ENCODE assay signal across 14 mouse cellular contexts in the genomic region with DNA sequence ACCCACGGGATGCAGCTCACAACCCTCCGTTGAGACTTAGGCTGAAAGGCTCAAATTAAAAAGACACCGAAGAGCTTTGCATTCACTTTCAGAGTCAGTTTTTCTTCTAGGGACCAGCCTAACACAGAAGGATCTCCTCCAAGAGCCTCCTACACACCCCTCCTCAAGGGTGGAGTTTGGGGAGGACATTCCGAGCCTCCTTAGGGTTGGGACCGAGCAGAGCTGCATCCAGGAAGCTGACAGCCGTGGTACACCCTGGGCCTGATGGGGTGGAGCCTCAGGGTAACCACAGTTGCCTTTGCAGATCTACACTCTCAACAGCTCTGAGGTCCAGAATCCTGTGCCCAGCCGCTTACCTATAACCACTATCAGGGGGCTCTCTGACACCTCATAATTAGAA. TPM values are rescaled to one million over a fixed set of nuclear protein-coding genes. Genes with fewer than 3 reads are reported as not detected.
DNase-seq lines count a peak whose midpoint lies in the region; ATAC-seq lines count a peak whose summit lies in the region.
"Had no signal": no experiment of that assay in that cellular context is flagged by ENCODE, and none has a peak within 500 bp of the region (broad histone marks: within the 10 kb centered on the region; RNA-seq: fewer than 3 reads in every experiment).

No protein-coding gene starts in this region.

- H3K36me3 ChIP-seq in kidney, embryonic 14.5 days (ENCODE audit: control insufficient read depth, insufficient read depth, low read length) = no peaks in the 10 kb centered on the region
- H3K36me3 ChIP-seq: hindbrain, embryonic 15.5 days; midbrain, embryonic 12.5 days had no signal

- DNase-seq in kidney, adult 18-20 months = no peak
- DNase-seq in 3T3-L1 (ENCODE audit: low read depth, low spot score) (peak; percentile 41), ZHBTc4 (ENCODE audit: low read depth, low spot score) (peak; percentile 56)
- peak; percentile 26 for DNase-seq in heart, postnatal 25 days (ENCODE audit: low spot score)
- no peak for DNase-seq in layer of hippocampus, adult 11-12 months (ENCODE audit: low spot score)
- DNase-seq in left cerebral cortex, postnatal 4 days = no peak
- no peak for DNase-seq in spleen, adult 18-20 months
- DNase-seq: adrenal gland, adult 2 months; layer of hippocampus, adult 9-11 months; liver; right cerebral cortex, postnatal 25 days had no signal

- 46% methylated on average over 7 of the region's 7 CpGs for WGBS in kidney, embryonic 14.5 days

- peak; percentile 73; the same call in 1 of the 2 replicates for ATAC-seq in kidney, embryonic 14.5 days (ENCODE audit: low FRiP score, low TSS enrichment)

- intact Hi-C loops in heart, postnatal 25 days (cut with DNase I) = no loop called here
- intact Hi-C loops in left cerebral cortex, postnatal 4 days (cut with DNase I) = no loop called here

- H3K4me2 ChIP-seq in kidney, embryonic 14.5 days (replicated peaks; ENCODE audit: low read depth, low read length) = no peak overlapping the region
- H3K4me2 ChIP-seq: hindbrain, embryonic 15.5 days; midbrain, embryonic 12.5 days had no signal

- H3K27ac ChIP-seq in kidney, embryonic 14.5 days (ENCODE audit: low read depth, low read length) = no peak overlapping the region
- H3K27ac ChIP-seq: hindbrain, embryonic 15.5 days; midbrain, embryonic 12.5 days had no signal

- H3K27me3 ChIP-seq in kidney, embryonic 14.5 days (ENCODE audit: control insufficient read depth, insufficient read depth, low read length) = no peaks in the 10 kb centered on the region
- H3K27me3 ChIP-seq: hindbrain, embryonic 15.5 days; midbrain, embryonic 12.5 days had no signal

- no peaks in the 10 kb centered on the region for H3K4me1 ChIP-seq in kidney, embryonic 14.5 days (ENCODE audit: control insufficient read depth, insufficient read depth, low read length)
- H3K4me1 ChIP-seq: hindbrain, embryonic 15.5 days; midbrain, embryonic 12.5 days had no signal

- H3K9ac ChIP-seq in kidney, embryonic 14.5 days (ENCODE audit: low read depth, low read length) = no peak overlapping the region
- H3K9ac ChIP-seq: hindbrain, embryonic 15.5 days; midbrain, embryonic 12.5 days had no signal

- no peaks in the 10 kb centered on the region for H3K9me3 ChIP-seq in kidney, embryonic 14.5 days (ENCODE audit: control insufficient read depth, low read length)
- H3K9me3 ChIP-seq: hindbrain, embryonic 15.5 days; midbrain, embryonic 12.5 days had no signal

- no peak overlapping the region for H3K4me3 ChIP-seq in kidney, embryonic 14.5 days (ENCODE audit: low read length)
- H3K4me3 ChIP-seq: hindbrain, embryonic 15.5 days; midbrain, embryonic 12.5 days had no signal

RNA-seq across cellular contexts. Expression of a gene that starts 23.3 kb away (rescaled TPM):
- polyA plus RNA-seq in kidney, embryonic 14.5 days (2014; fragmentation: Nextera tagmentation; extraction: Ambion mirVana) = 26.8 and 48.8 TPM in 2 replicates
- 10 to 100 TPM; 30.8 to 34.6 TPM for total RNA-seq in heart, postnatal 25 days (2021)
- total RNA-seq in left cerebral cortex, postnatal 4 days (2021) = 10 to 100 TPM; 47.3 to 48.1 TPM

Comparison
In these comparisons a context has a peak if more than half of its experiments do, and no peak if none do; other contexts are left out.
1. DNase-seq: peak in 3T3-L1 (single experiment), ZHBTc4 (single experiment) and heart, postnatal 25 days (single experiment); none in kidney, adult 18-20 months (single experiment), layer of hippocampus, adult 11-12 months (single experiment), left cerebral cortex, postnatal 4 days (single experiment) and spleen, adult 18-20 months (0 of 2).